Mouse (Mus musculus) spleen, adult 2 months (tissue): ENCODE measurements around the gene Gm5134.

Experiments
- CTCF ChIP-seq: fragments of 200-500 bp; IDR thresholded peaks from 2 replicates; pipeline ENCODE4 v1.5.1; 2011; ENCODE audit warnings: mild to moderate bottlenecking, inconsistent platforms; ENCODE audit not compliant: insufficient read depth, insufficient read length, insufficient replicate concordance; ENCODE audit errors: extremely low read depth
- POLR2A ChIP-seq: fragments of 200-500 bp; IDR thresholded peaks from 2 replicates; pipeline ENCODE4 v1.6.1; 2011; ENCODE audit warnings: low read depth, low read length, inconsistent platforms

DNA sequence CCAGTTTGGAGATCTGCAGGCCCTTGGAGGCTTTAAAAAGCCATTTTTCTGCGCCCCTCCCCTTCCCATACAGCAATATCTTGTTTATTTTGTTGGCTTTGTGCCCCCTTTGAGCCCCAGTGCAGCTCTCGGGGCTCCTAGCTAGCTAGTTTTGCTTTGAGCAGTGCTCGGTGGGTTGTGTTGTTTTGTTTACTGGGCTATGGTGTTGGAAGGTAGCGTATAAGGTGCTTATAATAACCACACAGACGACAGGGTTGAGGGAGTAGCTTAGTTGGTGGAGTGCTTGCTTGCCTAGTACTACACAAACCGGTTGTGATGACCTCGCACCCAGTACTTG is 78.8 kb downstream of the Gm5134 start:
- no peak for TF ChIP-seq CTCF
- no peak for TF ChIP-seq POLR2A
